Mouse (Mus musculus): ENCODE data around the gene Nt5dc1. TPM values are rescaled to one million over a fixed set of nuclear protein-coding genes. Genes with fewer than 3 reads are reported as not detected.

The Nt5dc1 gene
- polyA plus RNA-seq, 1 experiment, result 4.8 TPM

- no peak within 1 kb of the TSS for H3K4me3 ChIP-seq (replicated peaks; ENCODE audit: control insufficient read depth, low read depth, low read length)
- 81% methylated on average over 8 of the region's 8 CpGs for WGBS
These were observed 28.7 kb downstream of the Nt5dc1 start, which contains the start of gene Col10a1 for GRCm38 (mm10) chr10:34389681-34390080. Gene Col10a1, plus strand, starts transcription at chr10:34389981.

GRCm38 (mm10) chr10:34385636-34386035, 32.7 kb downstream of the Nt5dc1 start:
- WGBS, result 83% methylated on average over 5 of the region's 5 CpGs
- no peaks in the 10 kb centered on the region for H3K4me1 ChIP-seq (ENCODE audit: control insufficient read depth, insufficient read depth, low read length)
- no peak for TF ChIP-seq POLR2A (IDR thresholded peaks at IDR 0.05; ENCODE audit: borderline replicate concordance, control insufficient read depth, low read depth, low read length)
- TF ChIP-seq CTCF (IDR thresholded peaks at IDR 0.05; ENCODE audit: control insufficient read depth, insufficient read depth, low read length), result no peak
- no peak overlapping the region for H3K4me3 ChIP-seq (replicated peaks; ENCODE audit: control insufficient read depth, low read depth, low read length)
- no peak overlapping the region for H3K27ac ChIP-seq (ENCODE audit: control insufficient read depth, insufficient read depth, low read depth, low read length, poor library complexity)

More at GRCm38 (mm10) chr10:34389681-34390080, 28.7 kb downstream of the Nt5dc1 start, which contains the start of gene Col10a1:
- Histone ChIP-seq H3K4me1 (ENCODE audit: control insufficient read depth, insufficient read depth, low read length) (no peaks in the 10 kb centered on the region), H3K27ac (ENCODE audit: control insufficient read depth, insufficient read depth, low read depth, low read length, poor library complexity) (no peak within 1 kb of the TSS)
- no peak for TF ChIP-seq POLR2A (IDR thresholded peaks at IDR 0.05; ENCODE audit: borderline replicate concordance, control insufficient read depth, low read depth, low read length)
- TF ChIP-seq CTCF (IDR thresholded peaks at IDR 0.05; ENCODE audit: control insufficient read depth, insufficient read depth, low read length), result no peak

GRCm38 (mm10) chr10:34373332-34373731, 45.0 kb downstream of the Nt5dc1 start:
- H3K27ac ChIP-seq (ENCODE audit: control insufficient read depth, insufficient read depth, low read depth, low read length, poor library complexity), result no peak overlapping the region
- 91% methylated on average over 7 of the region's 7 CpGs for WGBS
- no peak overlapping the region for H3K4me3 ChIP-seq (replicated peaks; ENCODE audit: control insufficient read depth, low read depth, low read length)
- TF ChIP-seq CTCF (IDR thresholded peaks at IDR 0.05; ENCODE audit: control insufficient read depth, insufficient read depth, low read length), result no peak
- no peak for TF ChIP-seq POLR2A (IDR thresholded peaks at IDR 0.05; ENCODE audit: borderline replicate concordance, control insufficient read depth, low read depth, low read length)
- H3K4me1 ChIP-seq (ENCODE audit: control insufficient read depth, insufficient read depth, low read length), result no peaks in the 10 kb centered on the region

GRCm38 (mm10) chr10:34368138-34368537, 50.2 kb downstream of the Nt5dc1 start:
- H3K4me1 ChIP-seq (ENCODE audit: control insufficient read depth, insufficient read depth, low read length), result no peaks in the 10 kb centered on the region
- no peak overlapping the region for H3K4me3 ChIP-seq (replicated peaks; ENCODE audit: control insufficient read depth, low read depth, low read length)
- TF ChIP-seq CTCF (IDR thresholded peaks at IDR 0.05; ENCODE audit: control insufficient read depth, insufficient read depth, low read length) (no peak), POLR2A (IDR thresholded peaks at IDR 0.05; ENCODE audit: borderline replicate concordance, control insufficient read depth, low read depth, low read length) (no peak)
- WGBS, result 66% methylated on average over 5 of the region's 5 CpGs
- no peak overlapping the region for H3K27ac ChIP-seq (ENCODE audit: control insufficient read depth, insufficient read depth, low read depth, low read length, poor library complexity)

GRCm38 (mm10) chr10:34363756-34364155, 54.6 kb downstream of the Nt5dc1 start:
- H3K27ac ChIP-seq (ENCODE audit: control insufficient read depth, insufficient read depth, low read depth, low read length, poor library complexity), result no peak overlapping the region
- no peaks in the 10 kb centered on the region for H3K4me1 ChIP-seq (ENCODE audit: control insufficient read depth, insufficient read depth, low read length)
- TF ChIP-seq CTCF (IDR thresholded peaks at IDR 0.05; ENCODE audit: control insufficient read depth, insufficient read depth, low read length) (no peak), POLR2A (IDR thresholded peaks at IDR 0.05; ENCODE audit: borderline replicate concordance, control insufficient read depth, low read depth, low read length) (no peak)
- no peak overlapping the region for H3K4me3 ChIP-seq (replicated peaks; ENCODE audit: control insufficient read depth, low read depth, low read length)

- no peaks in the 10 kb centered on the region; the same call in 1 of the 2 replicates for H3K4me1 ChIP-seq (ENCODE audit: control insufficient read depth, insufficient read depth, low read length)
- 83% methylated on average over 3 of the region's 3 CpGs for WGBS
- H3K4me3 ChIP-seq (replicated peaks; ENCODE audit: control insufficient read depth, low read depth, low read length), result no peak overlapping the region
- no peak overlapping the region for H3K27ac ChIP-seq (ENCODE audit: control insufficient read depth, insufficient read depth, low read depth, low read length, poor library complexity)
- no peak for TF ChIP-seq POLR2A (IDR thresholded peaks at IDR 0.05; ENCODE audit: borderline replicate concordance, control insufficient read depth, low read depth, low read length)
- no peak for TF ChIP-seq CTCF (IDR thresholded peaks at IDR 0.05; ENCODE audit: control insufficient read depth, insufficient read depth, low read length)
These were observed 60.1 kb downstream of the Nt5dc1 start for GRCm38 (mm10) chr10:34358263-34358662.

- H3K27ac ChIP-seq (ENCODE audit: control insufficient read depth, insufficient read depth, low read depth, low read length, poor library complexity), result no peak overlapping the region
- H3K4me1 ChIP-seq (ENCODE audit: control insufficient read depth, insufficient read depth, low read length), result no peaks in the 10 kb centered on the region; the same call in 1 of the 2 replicates
- TF ChIP-seq POLR2A (IDR thresholded peaks at IDR 0.05; ENCODE audit: borderline replicate concordance, control insufficient read depth, low read depth, low read length) (no peak), CTCF (IDR thresholded peaks at IDR 0.05; ENCODE audit: control insufficient read depth, insufficient read depth, low read length) (no peak)
- no peak overlapping the region for H3K4me3 ChIP-seq (replicated peaks; ENCODE audit: control insufficient read depth, low read depth, low read length)
- 85% methylated on average over 4 of the region's 4 CpGs for WGBS
These were observed 66.2 kb downstream of the Nt5dc1 start for GRCm38 (mm10) chr10:34352166-34352565.

GRCm38 (mm10) chr10:34341886-34342285, 76.5 kb downstream of the Nt5dc1 start:
- TF ChIP-seq POLR2A (IDR thresholded peaks at IDR 0.05; ENCODE audit: borderline replicate concordance, control insufficient read depth, low read depth, low read length) (no peak), CTCF (IDR thresholded peaks at IDR 0.05; ENCODE audit: control insufficient read depth, insufficient read depth, low read length) (no peak)
- H3K4me1 ChIP-seq (ENCODE audit: control insufficient read depth, insufficient read depth, low read length), result no peaks in the 10 kb centered on the region
- H3K4me3 ChIP-seq (replicated peaks; ENCODE audit: control insufficient read depth, low read depth, low read length), result no peak overlapping the region
- WGBS, result 23% methylated on average over 1 of the region's 1 CpGs
- no peak overlapping the region for H3K27ac ChIP-seq (ENCODE audit: control insufficient read depth, insufficient read depth, low read depth, low read length, poor library complexity)

- Histone ChIP-seq H3K4me1 (ENCODE audit: control insufficient read depth, insufficient read depth, low read length) (no peaks in the 10 kb centered on the region), H3K27ac (ENCODE audit: control insufficient read depth, insufficient read depth, low read depth, low read length, poor library complexity) (no peak overlapping the region), H3K4me3 (replicated peaks; ENCODE audit: control insufficient read depth, low read depth, low read length) (no peak overlapping the region)
- TF ChIP-seq POLR2A (IDR thresholded peaks at IDR 0.05; ENCODE audit: borderline replicate concordance, control insufficient read depth, low read depth, low read length) (no peak), CTCF (IDR thresholded peaks at IDR 0.05; ENCODE audit: control insufficient read depth, insufficient read depth, low read length) (no peak)
- 85% methylated on average over 6 of the region's 6 CpGs for WGBS
These were observed 77.3 kb downstream of the Nt5dc1 start for GRCm38 (mm10) chr10:34341014-34341413.

Measured in bone marrow, adult 2 months (tissue).